ENCODE assay signal across 26 mouse cellular contexts in genomic region chr17:47171801-47172200, GRCm38 (mm10).
"Had no signal": no experiment of that assay in that cellular context is flagged by ENCODE, and none has a peak within 500 bp of the region (broad histone marks: within the 10 kb centered on the region; RNA-seq: fewer than 3 reads in every experiment).

No protein-coding gene starts in this region.

- H3K4me2 ChIP-seq: heart, embryonic 11.5 days; heart, embryonic 13.5 days; heart, embryonic 15.5 days; hindbrain, embryonic 13.5 days; hindbrain, embryonic 15.5 days; limb, embryonic 12.5 days; liver, embryonic 11.5 days; liver, embryonic 13.5 days; liver, embryonic 15.5 days had no signal

- H3K27me3 ChIP-seq: heart, embryonic 13.5 days; heart, embryonic 15.5 days; hindbrain, embryonic 13.5 days; hindbrain, embryonic 15.5 days; limb, embryonic 12.5 days; liver, embryonic 13.5 days; liver, embryonic 15.5 days had no signal

- DNase-seq: gastrocnemius, postnatal 10 days; gastrocnemius, postnatal 25 days; heart, adult 11 months; heart, adult 2 months; heart, postnatal 14 days; heart, postnatal 36 days; kidney, adult 18-20 months; kidney, adult 8-10 months; kidney, postnatal 10 days; kidney, postnatal 25 days; kidney, postnatal 4 days; liver; liver, embryonic 13.5 days had no signal

- H3K9me3 ChIP-seq: heart, embryonic 13.5 days; heart, embryonic 15.5 days; hindbrain, embryonic 13.5 days; hindbrain, embryonic 15.5 days; limb, embryonic 10.5 days; limb, embryonic 12.5 days; liver, embryonic 13.5 days; liver, embryonic 15.5 days had no signal

- H3K9ac ChIP-seq: heart, embryonic 13.5 days; heart, embryonic 15.5 days; hindbrain, embryonic 13.5 days; hindbrain, embryonic 15.5 days; limb, embryonic 12.5 days; liver, embryonic 13.5 days; liver, embryonic 15.5 days had no signal

- H3K4me3 ChIP-seq: heart, adult 2 months; heart, embryonic 13.5 days; heart, embryonic 15.5 days; hindbrain, embryonic 13.5 days; hindbrain, embryonic 15.5 days; layer of hippocampus, adult 2 months; left cerebral cortex, adult 2 months; limb, embryonic 10.5 days; limb, embryonic 12.5 days; liver, embryonic 13.5 days; liver, embryonic 15.5 days had no signal

- ATAC-seq: hindbrain, postnatal 0 days; intestine, postnatal 0 days had no signal

- H3K36me3 ChIP-seq: hindbrain, embryonic 13.5 days; hindbrain, embryonic 15.5 days; liver, embryonic 13.5 days; liver, embryonic 15.5 days had no signal

- H3K27ac ChIP-seq: heart, adult 2 months; heart, embryonic 13.5 days; heart, embryonic 15.5 days; hindbrain, embryonic 13.5 days; hindbrain, embryonic 15.5 days; hindbrain, postnatal 0 days; layer of hippocampus, adult 2 months; left cerebral cortex, adult 2 months; limb, embryonic 10.5 days; limb, embryonic 12.5 days; liver, embryonic 13.5 days; liver, embryonic 15.5 days had no signal
